Mouse (Mus musculus) gastrocnemius, adult 8-10 months (tissue): ENCODE measurements at regions not wholly inside any gene's neighbourhood (a gene's known extent, or its start where the extent isn't known, plus 50 kb on each side); places are given as distances from the start of the nearest gene placed in this dataset.

ENCODE experiments used
- DNase-seq, 2 experiments: peaks; one replicate each; pipeline ENCODE4 v3.0.0; 2022; ENCODE audit warnings: low spot score in 2 of 2

DNA sequence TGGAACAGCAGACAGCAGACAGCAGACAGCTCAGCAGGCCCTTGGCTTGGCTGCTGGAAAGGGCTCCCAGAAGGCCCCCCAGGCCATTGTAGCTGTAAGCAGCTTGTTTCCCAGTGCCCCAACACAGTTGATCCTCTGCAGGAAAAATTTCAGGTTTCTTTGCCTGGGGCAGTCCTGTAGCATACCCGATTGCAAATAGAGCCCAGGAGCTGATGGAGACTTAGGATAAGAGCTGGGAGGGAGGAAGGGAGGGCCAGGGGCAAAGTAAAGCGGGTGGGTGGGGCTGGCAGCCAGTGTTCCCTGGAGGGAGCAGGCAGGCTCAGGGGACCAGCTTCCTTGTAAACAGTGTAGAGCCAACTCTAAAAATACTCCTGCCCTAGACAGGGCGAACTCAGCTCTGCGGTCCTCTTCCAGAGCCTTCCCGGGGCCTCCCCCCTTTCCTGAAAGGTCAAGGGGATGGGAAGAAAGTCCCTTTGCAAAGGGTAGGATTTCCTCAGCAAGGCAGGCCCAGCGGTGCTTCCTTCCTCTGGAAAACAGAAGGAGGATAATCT is 101.8 kb upstream of the Jun start:
- peak; percentile 65 to 81 for DNase-seq

DNA sequence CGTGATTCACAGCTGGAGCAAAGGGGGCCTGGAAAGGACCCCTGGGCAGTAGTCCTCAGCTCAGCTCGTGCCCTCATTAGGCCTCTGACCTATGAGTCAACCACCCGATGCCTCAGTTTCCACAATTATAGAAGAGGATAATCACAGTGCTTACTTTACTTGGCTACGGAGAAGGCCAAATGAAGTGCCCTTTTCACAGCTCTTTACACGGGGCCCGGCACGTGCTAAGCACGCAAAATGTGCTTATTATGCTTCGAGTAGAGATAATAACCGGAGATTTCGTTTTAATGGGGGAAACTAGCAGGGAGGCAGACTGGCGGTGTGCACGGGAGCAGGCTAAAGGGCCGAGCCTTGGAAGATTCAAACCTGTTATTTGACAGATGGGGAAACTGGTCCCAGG is 102.4 kb upstream of the Jun start:
- DNase-seq = no peak

DNA sequence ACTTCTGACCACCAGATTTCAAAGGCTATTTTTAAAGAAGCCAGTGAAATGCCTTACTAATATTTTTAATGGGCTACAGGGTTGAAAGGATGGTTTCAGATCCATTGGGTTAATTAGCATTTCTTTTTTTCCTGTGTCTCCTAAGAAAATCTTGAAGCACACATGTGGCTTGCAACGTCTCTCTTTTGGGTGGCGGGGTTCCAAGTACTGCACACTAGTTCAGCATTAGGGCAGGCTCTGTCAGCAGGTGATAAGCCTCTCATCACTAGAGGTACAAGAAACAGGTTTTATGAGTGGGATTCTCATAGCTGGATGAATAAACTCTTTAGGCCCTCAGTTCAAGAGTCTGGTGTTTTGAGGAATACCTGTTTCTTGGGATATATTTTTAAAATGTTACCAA is 103.2 kb upstream of the Jun start:
- DNase-seq = no peak

DNA sequence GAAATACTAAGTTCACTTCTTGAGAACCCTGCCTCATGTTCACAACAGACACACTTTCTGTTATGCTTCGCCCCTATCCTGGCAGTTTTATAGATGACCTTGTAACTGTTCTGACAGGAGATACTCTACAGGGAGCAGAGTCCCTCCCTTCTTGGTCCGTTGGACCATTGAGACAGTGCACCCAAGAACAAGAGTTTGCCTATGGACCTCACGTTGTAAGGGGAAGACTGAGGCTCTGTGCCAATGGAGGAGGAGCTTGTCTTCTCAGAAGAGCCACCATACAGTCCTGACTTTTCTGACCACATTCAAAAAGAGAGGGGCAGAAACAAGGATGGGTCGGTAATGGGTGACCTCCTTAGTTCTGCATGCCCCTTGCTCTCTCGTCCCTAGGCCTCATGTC is 103.8 kb upstream of the Jun start:
- no peak for DNase-seq

DNA sequence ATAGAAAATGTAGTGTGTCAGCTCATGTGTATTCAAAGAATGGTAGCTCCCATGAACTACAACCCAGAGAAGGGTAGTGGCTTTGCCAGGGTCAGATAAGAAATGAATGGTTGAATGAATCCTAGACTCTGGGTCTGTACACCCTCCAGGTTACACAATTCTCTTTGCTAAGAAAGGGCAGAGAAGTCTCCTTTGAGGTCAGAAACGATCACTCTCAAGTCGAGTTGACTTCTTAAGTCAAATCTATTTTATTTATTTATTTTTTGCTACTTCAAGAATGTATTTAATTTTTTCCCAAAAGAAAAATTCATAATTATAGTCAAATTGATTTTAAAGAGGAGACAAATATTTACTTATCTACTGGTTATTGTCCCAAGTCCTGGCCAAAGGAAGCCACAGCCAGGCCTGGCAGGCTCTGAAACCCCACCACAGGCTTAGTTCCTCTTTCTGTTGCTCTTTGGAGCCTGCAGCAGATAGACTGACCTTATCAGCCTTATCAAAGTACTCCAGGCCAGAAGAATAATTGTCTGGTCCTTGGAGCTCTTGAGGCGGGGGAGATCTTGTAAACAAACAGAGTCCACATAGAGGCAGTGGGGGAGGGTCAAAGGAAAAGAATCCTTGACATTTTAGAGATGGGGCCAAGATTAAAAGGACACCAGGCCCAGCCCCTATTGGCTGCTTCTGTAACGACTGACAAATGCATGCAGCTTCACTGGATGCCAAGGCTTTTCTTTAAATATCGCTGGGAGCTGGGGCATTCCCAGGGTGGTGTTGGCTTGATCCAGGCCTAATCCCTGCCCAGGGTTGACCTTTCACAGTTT is 104.6 kb upstream of the Jun start:
- peak; percentile 41 to 64 for DNase-seq

DNA sequence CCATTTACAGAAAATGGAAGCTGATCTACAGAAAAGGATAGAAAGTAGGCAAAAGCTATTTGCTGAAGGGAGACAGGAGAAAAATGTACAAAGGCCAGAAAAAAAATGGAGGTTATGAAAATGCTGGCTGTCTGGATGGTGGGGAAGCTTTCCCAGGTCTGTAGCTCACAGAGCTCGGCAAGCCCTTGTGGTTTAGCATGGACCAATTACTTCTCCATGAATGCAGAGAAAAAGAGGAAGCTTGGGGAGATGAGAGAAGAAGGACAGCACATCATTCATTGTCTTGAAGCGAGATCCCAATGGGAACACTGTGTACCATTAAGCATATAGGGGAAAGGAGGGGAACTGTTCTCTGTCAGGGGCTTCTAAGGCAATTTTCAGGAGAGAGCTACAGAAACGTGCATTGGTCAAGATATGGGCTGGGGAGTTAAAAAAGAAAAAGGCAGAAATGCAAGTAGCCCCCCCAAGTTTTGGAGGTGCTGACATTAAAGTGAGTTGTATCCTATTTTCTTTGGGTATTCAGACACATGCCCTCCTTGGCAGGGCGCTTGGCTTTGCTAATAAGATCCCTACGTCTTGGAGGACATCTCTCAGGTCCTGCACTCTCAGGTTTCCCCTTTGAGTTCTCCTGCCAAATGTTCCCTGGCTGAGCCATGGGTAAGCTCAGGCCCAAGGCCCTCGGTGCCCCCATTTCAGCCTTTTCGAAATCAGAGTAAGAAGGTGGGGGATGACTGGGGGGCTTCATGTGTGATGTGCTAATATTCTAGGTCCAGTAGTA is 105.8 kb upstream of the Jun start:
- peak; percentile 63 to 78 for DNase-seq

DNA sequence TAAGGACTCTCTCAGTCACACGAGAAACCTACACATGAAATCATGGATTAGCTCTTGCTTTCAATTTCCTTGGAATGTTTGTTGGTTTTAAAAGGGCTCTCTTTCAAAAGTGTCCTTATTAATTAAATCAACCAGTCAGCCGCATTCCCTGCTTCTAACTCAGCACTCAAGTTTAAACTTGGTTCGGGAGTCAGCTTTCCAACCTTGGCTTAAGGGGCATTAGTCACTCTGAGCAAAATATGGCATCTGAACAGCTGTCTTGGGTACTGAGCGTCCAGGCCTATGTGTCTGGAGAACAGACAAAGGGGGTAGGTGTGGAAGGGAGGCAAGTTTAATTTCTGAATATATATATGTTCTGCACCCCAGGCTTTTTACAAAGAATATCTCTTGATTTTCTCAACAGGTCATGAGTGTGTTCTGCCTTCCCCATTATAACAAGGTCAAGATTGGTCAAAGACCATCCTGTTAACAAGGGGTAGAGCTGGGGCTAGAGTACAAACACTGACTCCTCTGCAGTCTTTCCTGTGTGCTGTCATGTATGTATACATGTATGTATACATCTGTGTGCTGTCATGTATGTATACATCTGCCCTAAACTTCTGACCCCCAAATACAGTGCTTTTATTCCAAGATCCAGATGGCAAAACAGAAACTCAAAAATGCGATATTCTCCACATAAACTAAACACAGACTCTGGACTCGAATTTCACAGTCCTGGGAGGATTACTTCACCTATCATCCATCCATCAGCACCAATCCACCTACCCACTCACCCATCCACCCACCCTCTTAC is 106.8 kb upstream of the Jun start:
- no peak for DNase-seq

DNA sequence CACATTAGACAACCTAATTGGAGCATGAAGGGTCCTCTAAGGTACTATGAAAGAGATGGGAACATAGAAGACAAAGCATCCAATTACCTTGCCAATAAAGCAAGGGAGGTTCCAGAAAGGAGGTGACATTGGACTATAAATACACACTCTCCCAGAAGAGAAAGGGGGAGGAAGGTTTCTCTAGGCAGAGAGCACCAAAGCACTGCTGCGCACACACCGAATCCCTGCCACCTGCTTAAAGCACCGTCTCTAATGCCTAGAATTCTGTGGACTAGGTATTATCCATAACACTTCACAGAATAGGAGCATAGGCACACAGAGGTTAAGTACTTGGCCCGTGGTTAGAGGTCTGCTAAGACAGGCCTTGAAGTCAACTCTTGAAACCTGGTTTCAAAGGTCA is 107.8 kb upstream of the Jun start:
- DNase-seq = no peak

DNA sequence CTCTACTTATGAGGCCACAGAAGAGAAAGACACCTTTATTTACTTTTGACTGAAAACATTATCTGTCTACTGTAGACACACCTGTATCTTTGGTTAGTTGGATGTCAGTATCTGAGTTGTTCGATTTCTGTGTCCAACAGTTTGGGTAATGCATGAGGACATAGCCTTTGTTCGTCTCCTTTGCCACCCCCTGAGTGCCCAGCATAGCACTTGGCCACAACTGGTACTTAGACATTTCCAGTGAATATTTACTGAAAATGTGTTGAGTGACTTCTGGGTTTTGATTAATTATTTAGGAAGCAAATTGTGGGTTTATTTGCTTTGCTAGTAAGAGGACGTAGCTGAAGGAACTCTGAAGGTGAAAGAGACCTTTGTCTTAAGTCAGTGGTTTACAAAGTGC is 108.4 kb upstream of the Jun start:
- DNase-seq = no peak

DNA sequence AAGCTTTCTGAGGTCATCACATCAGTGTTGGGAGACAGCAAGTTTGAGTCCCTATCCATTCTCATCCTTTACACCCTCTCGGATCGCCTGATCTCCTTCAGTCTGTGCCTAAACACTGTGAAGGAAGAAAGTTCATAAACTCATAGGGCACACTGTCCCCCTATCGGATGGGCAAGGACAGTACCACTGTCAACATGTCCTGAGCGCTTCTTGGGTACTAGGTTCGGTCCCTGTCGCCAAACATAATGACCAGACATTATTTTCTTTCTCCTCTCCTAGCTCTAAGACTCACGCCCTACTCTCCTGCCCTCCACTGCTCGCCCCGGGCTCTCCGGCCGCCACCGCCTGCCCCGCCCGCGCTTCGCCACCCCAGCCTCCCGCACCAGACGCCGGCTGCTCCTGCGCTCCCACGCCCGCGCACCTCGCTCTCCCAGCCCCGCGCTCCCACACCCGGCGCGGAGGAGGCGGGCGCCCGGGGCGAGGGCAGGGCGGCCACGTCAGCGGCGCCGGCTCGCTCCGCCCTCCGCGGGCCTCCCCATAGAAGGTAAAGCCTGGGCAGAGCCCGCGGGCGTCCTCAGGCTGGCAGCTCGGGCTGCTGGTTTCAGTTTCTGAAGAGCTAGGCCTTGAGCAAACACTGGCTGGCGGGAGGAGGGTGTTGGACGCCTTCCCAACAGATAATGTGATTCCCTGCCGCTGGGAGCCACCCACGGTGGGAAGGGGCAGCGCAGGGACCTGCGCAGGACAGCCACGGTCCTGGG is 109.1 kb upstream of the Jun start:
- peak; percentile 91 to 97 for DNase-seq

DNA sequence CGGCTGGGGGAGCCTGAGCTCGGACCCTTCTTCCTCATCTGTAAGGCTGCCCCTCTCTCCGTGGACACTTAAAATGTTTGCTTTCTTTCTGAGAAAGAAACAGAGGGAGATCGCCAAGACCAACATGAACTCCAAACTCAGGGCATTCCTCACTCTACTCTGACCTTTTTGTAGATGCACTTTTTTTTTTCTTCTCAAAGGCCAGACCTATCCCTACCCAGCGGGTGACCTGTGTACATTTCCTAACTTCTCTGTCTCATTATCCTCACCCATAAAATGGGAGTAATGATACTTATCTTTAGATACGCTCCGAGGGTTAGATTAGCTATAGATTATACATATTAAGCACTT is 109.6 kb upstream of the Jun start:
- DNase-seq = no peak

DNA sequence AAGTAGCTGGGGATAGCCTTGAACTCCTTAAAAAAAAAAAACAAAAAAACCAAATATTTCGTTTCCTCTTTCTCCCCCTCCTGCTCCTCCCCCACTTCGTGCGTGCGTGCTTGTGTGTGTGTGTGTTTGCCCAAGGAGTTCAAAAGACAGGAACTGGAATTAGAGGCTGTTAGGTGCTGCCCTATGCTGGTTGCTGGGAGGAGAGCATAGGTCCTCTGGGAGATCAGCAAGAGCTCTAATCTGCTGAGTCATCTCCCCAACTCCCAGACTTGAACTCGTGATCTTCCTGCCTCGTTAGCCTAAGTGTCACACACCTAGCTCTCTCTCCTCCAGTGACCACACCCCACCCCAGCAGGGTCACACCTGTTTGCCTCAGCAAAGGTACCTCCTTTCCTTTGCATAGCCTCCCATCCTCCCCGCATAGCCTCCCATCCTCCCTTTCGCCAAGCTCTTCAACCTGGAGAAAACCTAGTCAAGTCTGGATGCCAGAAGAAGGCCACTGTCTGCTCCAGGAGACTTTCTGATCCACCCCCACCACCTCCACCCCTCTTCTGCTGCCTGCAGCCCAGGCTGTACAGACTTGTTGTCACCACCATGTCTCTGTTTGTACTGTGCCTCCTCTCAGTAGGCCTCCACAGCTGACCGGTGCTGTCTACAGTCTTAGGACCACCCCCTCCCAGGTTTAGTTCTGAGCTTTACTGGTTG is 110.5 kb upstream of the Jun start:
- DNase-seq = no peak

DNA sequence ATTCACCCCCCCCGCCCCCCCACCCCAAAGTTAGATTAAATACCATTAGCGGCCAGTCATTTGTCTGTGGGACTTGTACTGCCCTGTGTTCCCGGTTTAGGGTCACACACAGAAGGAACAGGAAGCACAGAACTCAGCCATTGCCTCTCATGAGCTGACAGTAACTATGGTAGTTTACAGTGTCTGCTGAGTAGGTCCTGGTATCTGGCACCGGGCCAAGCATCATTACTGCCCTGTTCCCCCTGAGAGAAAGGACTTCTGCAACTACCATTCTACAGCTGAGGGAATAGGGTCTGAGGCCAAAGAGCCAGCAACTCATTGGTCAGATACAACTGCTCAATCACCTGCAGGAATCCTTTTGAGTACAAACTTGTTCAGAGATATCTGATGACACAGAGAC is 111.4 kb upstream of the Jun start:
- no peak for DNase-seq

DNA sequence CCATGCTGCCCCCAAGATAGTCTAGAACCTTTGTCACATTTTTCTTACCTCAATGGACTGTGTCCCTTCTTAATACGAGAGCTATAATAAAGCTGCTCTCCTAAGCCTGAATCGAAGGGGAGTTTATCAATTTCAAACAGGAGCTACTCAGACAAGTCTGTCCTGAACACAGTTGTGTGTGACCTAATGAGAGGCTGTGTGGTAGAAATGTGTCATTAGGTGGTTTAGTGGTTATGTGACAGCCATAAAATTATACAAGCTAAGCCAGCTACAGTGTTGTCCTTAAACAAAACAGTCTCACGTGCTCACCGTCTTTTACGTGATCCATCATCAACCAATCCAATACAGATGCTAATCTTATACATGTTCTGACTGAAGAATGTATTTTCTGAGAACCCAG is 114.5 kb upstream of the Jun start:
- no peak for DNase-seq

DNA sequence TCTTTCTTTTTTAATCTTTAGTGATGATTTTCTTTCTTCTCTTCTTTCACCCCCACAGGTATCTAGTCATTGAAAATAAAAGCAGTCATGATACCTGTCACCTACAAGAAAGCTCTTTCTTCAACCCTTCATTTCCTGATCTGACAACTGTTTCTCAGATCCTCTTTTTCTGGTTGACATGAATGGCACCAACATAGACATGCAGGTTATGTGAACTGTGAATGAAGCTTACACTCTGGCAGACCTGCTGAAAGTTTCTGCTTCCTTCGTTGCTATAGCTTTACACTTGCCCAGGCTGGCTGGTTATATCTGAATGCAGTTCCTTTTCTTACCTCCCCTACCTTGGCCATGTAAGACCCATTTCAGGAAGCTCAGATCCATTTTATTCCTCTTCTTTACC is 115.2 kb upstream of the Jun start:
- no peak for DNase-seq

DNA sequence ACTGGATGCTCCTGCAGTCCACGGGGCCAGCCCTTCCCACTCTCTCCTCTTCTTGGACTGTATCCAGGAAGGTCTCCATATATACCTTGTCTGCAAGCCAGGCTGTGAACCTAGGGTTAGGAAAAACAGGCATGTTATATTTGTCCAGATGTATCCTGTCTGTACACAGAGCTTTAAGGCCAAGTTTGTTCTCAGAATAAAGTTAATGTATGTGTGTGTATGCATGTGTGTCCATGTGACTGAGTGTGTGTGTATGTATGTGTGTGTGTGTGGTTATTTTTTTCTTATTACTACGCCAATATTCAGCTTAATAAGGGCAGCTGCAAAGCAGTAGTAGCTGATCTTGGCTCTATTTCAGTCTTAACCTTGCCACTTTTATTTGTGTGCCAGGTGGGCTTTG is 117.7 kb upstream of the Jun start:
- DNase-seq = no peak

DNA sequence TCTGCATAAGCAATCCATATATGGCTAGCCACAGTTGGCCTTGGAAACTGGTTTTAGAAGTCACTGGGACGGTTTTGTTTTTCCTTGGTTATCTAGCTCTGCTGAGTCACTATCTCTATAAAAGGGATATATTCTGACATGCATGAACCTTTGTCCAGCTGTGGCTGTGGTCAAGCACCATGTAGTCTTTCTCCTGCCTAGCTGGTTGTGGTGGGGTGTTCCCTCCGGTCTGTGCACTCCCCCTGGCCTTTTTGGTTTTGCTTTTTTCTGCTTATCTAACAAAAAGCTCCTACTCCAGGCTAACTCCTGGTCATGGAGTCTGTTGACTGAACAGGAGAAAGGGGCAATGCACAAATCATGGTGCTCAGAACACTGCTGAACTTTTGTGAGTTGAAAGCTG is 125.7 kb upstream of the Jun start:
- no peak for DNase-seq

DNA sequence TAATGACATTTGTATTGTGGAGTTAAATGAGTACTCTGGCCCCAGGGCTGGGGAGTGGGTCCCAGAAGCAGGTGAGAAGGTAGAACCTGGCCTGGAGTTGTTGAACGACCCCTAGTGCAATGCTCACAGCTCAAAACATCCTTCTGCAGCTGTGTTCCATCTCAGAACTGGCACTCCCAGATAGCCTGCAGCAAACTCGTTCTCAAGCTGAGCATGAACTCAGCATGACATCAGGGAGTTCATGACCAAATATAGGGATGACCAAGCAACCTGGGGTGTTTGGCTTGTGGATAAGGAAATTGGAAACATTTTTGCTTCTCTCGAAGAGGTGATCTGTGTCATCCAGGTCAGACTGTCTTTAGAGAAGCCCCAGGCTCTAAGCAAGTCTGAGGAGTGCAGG is 126.4 kb upstream of the Jun start:
- no peak for DNase-seq

DNA sequence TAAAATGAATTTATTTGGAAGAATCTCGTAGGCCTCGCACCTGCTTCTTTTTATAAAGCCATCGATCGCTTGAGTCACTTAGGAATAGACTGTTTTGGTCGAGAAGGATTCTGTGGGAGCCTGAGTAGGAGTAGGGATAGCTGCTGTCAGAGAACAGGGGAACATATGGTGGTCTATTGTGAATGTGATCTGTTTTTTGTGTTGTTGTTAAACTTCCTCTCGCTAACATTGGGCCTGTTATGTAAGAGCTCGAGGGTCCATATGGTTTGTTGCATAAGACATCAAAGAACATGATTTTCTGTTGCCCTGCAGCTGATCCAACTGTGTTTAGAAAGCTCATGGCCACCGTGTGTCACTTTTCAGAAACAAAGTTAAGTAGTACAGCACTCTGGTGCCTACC is 126.9 kb upstream of the Jun start:
- no peak for DNase-seq

DNA sequence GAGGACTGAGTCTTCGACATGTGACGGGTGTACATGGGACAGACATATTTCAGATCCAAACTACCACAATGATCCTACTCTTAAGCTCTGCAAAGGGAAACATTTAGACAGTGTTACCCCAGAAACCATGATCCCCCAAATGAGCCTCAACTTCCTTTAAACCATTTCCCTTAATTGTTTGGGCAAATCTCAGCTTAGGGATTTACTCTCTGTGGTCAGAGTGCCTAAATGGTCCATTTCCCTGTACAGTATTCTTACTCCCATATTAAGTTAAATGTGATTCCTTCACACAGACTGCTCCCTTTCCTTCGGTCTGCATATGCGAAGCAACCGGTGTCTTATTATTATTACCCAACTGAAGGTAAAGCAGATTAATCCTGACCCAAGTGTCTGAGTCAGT is 128.4 kb upstream of the Jun start:
- no peak for DNase-seq

DNA sequence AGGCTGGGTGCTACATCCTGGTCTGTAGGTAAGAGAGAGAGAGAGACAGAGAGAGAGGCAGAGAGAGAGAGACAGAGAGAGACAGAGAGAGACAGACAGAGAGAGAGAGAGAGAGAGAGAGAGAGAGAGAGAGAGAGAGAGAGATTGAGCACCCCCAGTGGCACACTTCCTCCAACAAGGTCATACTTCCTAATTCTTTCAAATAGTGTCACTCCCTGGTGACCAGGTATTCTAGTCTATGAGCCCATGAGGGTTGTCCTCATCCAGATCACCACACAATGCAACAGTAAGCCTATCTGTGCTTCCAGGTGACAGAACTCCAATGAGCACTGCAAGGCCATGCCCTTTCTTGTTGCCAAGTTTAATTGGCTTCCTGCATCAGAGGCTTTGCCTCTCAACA is 129.0 kb upstream of the Jun start:
- no peak for DNase-seq
